Mouse (Mus musculus) embryonic fibroblast, embryonic 13.5 days (primary cell): ENCODE data around the gene Sept9. TPM values are rescaled to one million over a fixed set of nuclear protein-coding genes. Genes with fewer than 3 reads are reported as not detected.

Experiments used
- H3K27ac ChIP-seq: 2 replicates; pipeline ENCODE4 v1.5.1; 2012; ENCODE audit warnings: low read length, control low read depth, inconsistent platforms; ENCODE audit not compliant: insufficient read depth
- H3K4me1 ChIP-seq: 2 replicates; pipeline ENCODE4 v1.6.1; 2011; ENCODE audit warnings: low read length; ENCODE audit not compliant: control insufficient read depth, insufficient read depth
- H3K4me3 ChIP-seq: 2 replicates; pipeline ENCODE4 v1.5.1; 2011; ENCODE audit warnings: mild to moderate bottlenecking, control low read depth, low read length; ENCODE audit not compliant: insufficient read depth
- CTCF ChIP-seq: IDR thresholded peaks from 2 replicates; pipeline ENCODE4 v1.5.1; 2011; ENCODE audit warnings: mild to moderate bottlenecking, control low read depth, low read length, moderate library complexity, borderline replicate concordance; ENCODE audit not compliant: insufficient read depth
- POLR2A ChIP-seq: IDR thresholded peaks from 2 replicates; pipeline ENCODE4 v1.6.1; 2011; ENCODE audit warnings: low read depth, mild to moderate bottlenecking, control low read depth, low read length, moderate library complexity
- polyA plus RNA-seq: library from polyadenylated mRNA; stranded (reverse); fragments of >200 nt; gene quantifications from 2 replicates; pipeline ENCODE4 v1.2.4, GENCODE M21; 2011; ENCODE audit warnings: low read depth; ENCODE audit not compliant: missing spikeins, insufficient read length

The Sept9 gene
- polyA plus RNA-seq, 1 experiment = 198 TPM

- Histone ChIP-seq H3K27ac (peak overlapping the region; percentile 50; the same call in 1 of the 2 replicates), H3K4me1 (peaks cover 25% of the 10 kb centered on the region), H3K4me3 (no peak overlapping the region)
- TF ChIP-seq POLR2A (no peak), CTCF (no peak)
Observed at GRCm38 (mm10) chr11:117350462-117351222, 151.2 kb downstream of the Sept9 start.

GRCm38 (mm10) chr11:117353126-117353525 is 153.7 kb downstream of the Sept9 start:
- Histone ChIP-seq H3K4me3 (no peak overlapping the region), H3K4me1 (peaks cover 25% of the 10 kb centered on the region), H3K27ac (no peak overlapping the region)
- no peak for TF ChIP-seq POLR2A
- no peak for TF ChIP-seq CTCF

- TF ChIP-seq CTCF (no peak), POLR2A (no peak)
- Histone ChIP-seq H3K4me1 (peaks cover 16% of the 10 kb centered on the region), H3K4me3 (no peak overlapping the region), H3K27ac (no peak overlapping the region)
Observed at GRCm38 (mm10) chr11:117354107-117354506, 154.6 kb downstream of the Sept9 start.

- no peak for TF ChIP-seq POLR2A
- TF ChIP-seq CTCF = no peak
- H3K4me1 ChIP-seq = no peaks in the 10 kb centered on the region
- no peak overlapping the region for H3K4me3 ChIP-seq
- H3K27ac ChIP-seq = no peak overlapping the region
Observed at GRCm38 (mm10) chr11:117356937-117357336, 157.5 kb downstream of the Sept9 start.

- no peak overlapping the region for H3K4me3 ChIP-seq
- TF ChIP-seq CTCF = peak; percentile 86
- TF ChIP-seq POLR2A = no peak
- H3K27ac ChIP-seq = no peak overlapping the region
- H3K4me1 ChIP-seq = no peaks in the 10 kb centered on the region
Observed at GRCm38 (mm10) chr11:117357916-117358639, 158.6 kb downstream of the Sept9 start.

- TF ChIP-seq POLR2A (no peak), CTCF (no peak)
- no peak overlapping the region for H3K4me3 ChIP-seq
- no peaks in the 10 kb centered on the region for H3K4me1 ChIP-seq
- H3K27ac ChIP-seq = no peak overlapping the region
Observed at GRCm38 (mm10) chr11:117359161-117359560, 159.7 kb downstream of the Sept9 start.

- Histone ChIP-seq H3K4me1 (no peaks in the 10 kb centered on the region), H3K27ac (no peak overlapping the region), H3K4me3 (no peak overlapping the region)
- TF ChIP-seq POLR2A = no peak
- TF ChIP-seq CTCF = peak; percentile 91
Observed at GRCm38 (mm10) chr11:117359870-117360269, 160.4 kb downstream of the Sept9 start.

- H3K4me3 ChIP-seq = no peak overlapping the region
- no peaks in the 10 kb centered on the region for H3K4me1 ChIP-seq
- TF ChIP-seq POLR2A (no peak), CTCF (no peak)
- H3K27ac ChIP-seq = no peak overlapping the region
Observed at GRCm38 (mm10) chr11:117360561-117360960, 161.1 kb downstream of the Sept9 start.

- Histone ChIP-seq H3K27ac (no peak overlapping the region), H3K4me1 (no peaks in the 10 kb centered on the region), H3K4me3 (no peak overlapping the region)
- TF ChIP-seq POLR2A = no peak
- peak; percentile 24; the same call in 1 of the 2 replicates for TF ChIP-seq CTCF
Observed at GRCm38 (mm10) chr11:117362307-117362706, 162.8 kb downstream of the Sept9 start.

- Histone ChIP-seq H3K4me3 (no peak overlapping the region), H3K4me1 (no peaks in the 10 kb centered on the region), H3K27ac (no peak overlapping the region)
- TF ChIP-seq CTCF (no peak), POLR2A (no peak)
Observed at GRCm38 (mm10) chr11:117363918-117364317, 164.5 kb downstream of the Sept9 start.
